8 mouse cellular contexts compared by ENCODE assay signal in the genomic region with DNA sequence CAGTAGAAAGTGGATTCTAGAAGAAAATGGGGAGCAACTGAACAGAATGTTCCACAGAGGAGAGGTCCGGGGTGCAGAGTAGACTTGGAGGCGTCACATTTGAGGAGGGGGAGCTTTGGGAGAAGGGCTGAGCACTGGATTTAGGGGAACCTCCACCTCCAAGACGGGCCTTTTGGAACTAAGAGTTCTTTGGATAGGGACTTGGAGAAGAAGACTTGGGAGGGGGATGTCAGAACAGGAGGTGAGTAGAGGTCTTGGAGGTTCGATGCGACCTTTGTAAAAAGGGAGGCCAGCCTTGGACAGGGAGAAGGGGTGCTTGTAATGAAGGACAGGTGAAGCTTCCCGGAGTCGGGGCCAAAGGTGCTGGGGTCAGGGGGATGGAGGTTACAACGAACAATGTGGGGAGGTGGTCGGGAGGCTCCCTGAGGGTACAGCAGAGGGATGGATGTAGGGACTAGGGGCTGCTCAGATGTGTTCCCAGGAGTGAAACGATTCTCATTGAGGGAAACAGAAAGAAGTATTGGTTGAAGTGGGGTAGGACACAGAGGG. TPM values are rescaled to one million over a fixed set of nuclear protein-coding genes. Genes with fewer than 3 reads are reported as not detected.
DNase-seq lines count a peak whose midpoint lies in the region; ATAC-seq and TF ChIP-seq lines count a peak whose summit lies in the region.
"Had no signal": no experiment of that assay in that cellular context is flagged by ENCODE, and none has a peak within 500 bp of the region (broad histone marks: within the 10 kb centered on the region; RNA-seq: fewer than 3 reads in every experiment).

No protein-coding gene starts in this region.

- no peaks in the 10 kb centered on the region for H3K36me3 ChIP-seq in liver, adult 2 months (ENCODE audit: control insufficient read depth, insufficient read depth, low read length)
- peaks cover 18% of the 10 kb centered on the region for H3K36me3 ChIP-seq in embryonic facial prominence, embryonic 15.5 days
- H3K36me3 ChIP-seq in intestine, embryonic 14.5 days (ENCODE audit: control insufficient read depth, insufficient read depth, low read length): peaks cover 17% of the 10 kb centered on the region
- peaks cover 21% of the 10 kb centered on the region for H3K36me3 ChIP-seq in neural tube, embryonic 13.5 days

- H3K4me3 ChIP-seq in liver, adult 2 months (ENCODE audit: insufficient read depth, low read depth, low read length): peak overlapping the region; percentile 99
- H3K4me3 ChIP-seq in embryonic facial prominence, embryonic 15.5 days (replicated peaks): peak overlapping the region; percentile 94
- H3K4me3 ChIP-seq in intestine, embryonic 14.5 days (ENCODE audit: low read depth, low read length): peak overlapping the region; percentile 75
- H3K4me3 ChIP-seq in neural tube, embryonic 13.5 days: peak overlapping the region; percentile 85

- WGBS in liver, adult 2 months: 40% methylated on average over 10 of the region's 10 CpGs
- WGBS in embryonic facial prominence, embryonic 15.5 days: 47% methylated on average over 10 of the region's 10 CpGs
- WGBS in intestine, embryonic 14.5 days: 59% methylated on average over 10 of the region's 10 CpGs
- WGBS in neural tube, embryonic 13.5 days: 61% methylated on average over 10 of the region's 10 CpGs

- no peak for DNase-seq in liver, adult 2 months (ENCODE audit: extremely low read depth, low read depth, low spot score)
- no peak for DNase-seq in liver
- no peak for DNase-seq in intestine, embryonic 14.5 days (ENCODE audit: low spot score)
- DNase-seq in urinary bladder, postnatal 36 days (ENCODE audit: low spot score in 2 of 2): no peak
- DNase-seq in left cerebral cortex, postnatal 10 days (ENCODE audit: extremely low spot score in 1 of 2, low spot score in 2 of 2): no peak

- peak overlapping the region; percentile 54 for H3K27ac ChIP-seq in liver, adult 2 months (replicated peaks; ENCODE audit: insufficient read depth, low read depth, low read length)
- peak overlapping the region; percentile 63; the same call in 1 of the 2 replicates for H3K27ac ChIP-seq in embryonic facial prominence, embryonic 15.5 days (replicated peaks)
- 0 out of 2 replicates have a peak overlapping the region, but pooled peaks have one; percentile 1 for H3K27ac ChIP-seq in intestine, embryonic 14.5 days (ENCODE audit: low read depth)
- no peak overlapping the region for H3K27ac ChIP-seq in neural tube, embryonic 13.5 days (replicated peaks)

- H3K9me3 ChIP-seq in embryonic facial prominence, embryonic 15.5 days (replicated peaks): no peaks in the 10 kb centered on the region
- H3K9me3 ChIP-seq in intestine, embryonic 14.5 days (ENCODE audit: control insufficient read depth, low read length): no peaks in the 10 kb centered on the region
- H3K9me3 ChIP-seq in neural tube, embryonic 13.5 days: no peaks in the 10 kb centered on the region

- intact Hi-C loops in left cerebral cortex, postnatal 10 days (cut with DNase I): loop anchor here (10.0 kb wide), 1 partner anchor 334 kb away; the partner anchor contains the start of gene Zc3h4

- H3K79me2 ChIP-seq in liver, adult 2 months (ENCODE audit: control insufficient read depth, insufficient read depth, low read length): peaks cover 17% of the 10 kb centered on the region; the same call in 1 of the 2 replicates

- no peak for TF ChIP-seq POLR2A in liver, adult 2 months (IDR thresholded peaks at IDR 0.05; ENCODE audit: extremely low read depth, insufficient read depth, low read length)

- peak overlapping the region; percentile 87 for H3K4me2 ChIP-seq in embryonic facial prominence, embryonic 15.5 days (replicated peaks)
- peak overlapping the region; percentile 76 for H3K4me2 ChIP-seq in intestine, embryonic 14.5 days (ENCODE audit: low read length)
- peak overlapping the region; percentile 96 for H3K4me2 ChIP-seq in neural tube, embryonic 13.5 days

- H3K27me3 ChIP-seq in liver, adult 2 months (ENCODE audit: control insufficient read depth, insufficient read depth, low read length): no peaks in the 10 kb centered on the region
- no peaks in the 10 kb centered on the region for H3K27me3 ChIP-seq in embryonic facial prominence, embryonic 15.5 days
- no peaks in the 10 kb centered on the region for H3K27me3 ChIP-seq in intestine, embryonic 14.5 days (replicated peaks; ENCODE audit: control insufficient read depth, insufficient read depth, low read length)
- no peaks in the 10 kb centered on the region for H3K27me3 ChIP-seq in neural tube, embryonic 13.5 days

- ATAC-seq in embryonic facial prominence, embryonic 15.5 days (ENCODE audit: insufficient number of reproducible peaks, low FRiP score, low TSS enrichment, low read depth): no peak
- ATAC-seq in intestine, embryonic 14.5 days (replicated peaks; ENCODE audit: low FRiP score, low TSS enrichment, low read depth): no peak
- 0 out of 2 replicates have a peak, but pooled peaks have one; percentile 7 for ATAC-seq in neural tube, embryonic 13.5 days (ENCODE audit: low read depth)

- no peak for TF ChIP-seq CTCF in liver, adult 2 months (IDR thresholded peaks at IDR 0.05; ENCODE audit: low read depth, low read length)

- peak overlapping the region; percentile 99 for H3K9ac ChIP-seq in liver, adult 2 months (ENCODE audit: low read depth, low read length)
- H3K9ac ChIP-seq in embryonic facial prominence, embryonic 15.5 days: peak overlapping the region; percentile 88
- peak overlapping the region; percentile 72 for H3K9ac ChIP-seq in intestine, embryonic 14.5 days (ENCODE audit: low read length)
- peak overlapping the region; percentile 95 for H3K9ac ChIP-seq in neural tube, embryonic 13.5 days

- peaks cover 8% of the 10 kb centered on the region for H3K4me1 ChIP-seq in liver, adult 2 months (ENCODE audit: control insufficient read depth, insufficient read depth, low read length)
- peaks cover 14% of the 10 kb centered on the region for H3K4me1 ChIP-seq in embryonic facial prominence, embryonic 15.5 days
- H3K4me1 ChIP-seq in intestine, embryonic 14.5 days (replicated peaks; ENCODE audit: control insufficient read depth, insufficient read depth, low read length): peaks cover 8% of the 10 kb centered on the region
- peaks cover 26% of the 10 kb centered on the region for H3K4me1 ChIP-seq in neural tube, embryonic 13.5 days (replicated peaks)

RNA-seq across cellular contexts. Expression of gene Ap2s1, which starts 0.9 kb away (rescaled TPM):
- total RNA-seq in liver, adult 2 months (2014; rRNA removed): 116 and 134 TPM in 2 replicates
- polyA plus RNA-seq in liver, adult 2 months (2012; rRNA removed): 171 and 195 TPM in 2 replicates
- 273 and 275 TPM in 2 replicates for polyA plus RNA-seq in embryonic facial prominence, embryonic 15.5 days (2015; fragmentation: Nextera tagmentation; extraction: Ambion mirVana)
- 255 and 270 TPM in 2 replicates for polyA plus RNA-seq in intestine, embryonic 14.5 days (2014; fragmentation: Nextera tagmentation; extraction: Ambion mirVana)
- polyA plus RNA-seq in neural tube, embryonic 13.5 days (2015; fragmentation: Nextera tagmentation; extraction: Ambion mirVana): 372 and 378 TPM in 2 replicates
- total RNA-seq in left cerebral cortex, postnatal 10 days (2021): 100 to 1,000 TPM; 350 to 351 TPM

RNA-seq across cellular contexts. Expression of gene Ceacam9, which starts 17.4 kb away (rescaled TPM):
- not detected in 2 replicates for total RNA-seq in liver, adult 2 months (2014; rRNA removed)
- polyA plus RNA-seq in liver, adult 2 months (2012; rRNA removed): not detected in 2 replicates
- polyA plus RNA-seq in embryonic facial prominence, embryonic 15.5 days (2015; fragmentation: Nextera tagmentation; extraction: Ambion mirVana): not detected in 2 replicates
- polyA plus RNA-seq in intestine, embryonic 14.5 days (2014; fragmentation: Nextera tagmentation; extraction: Ambion mirVana): not detected in 2 replicates
- polyA plus RNA-seq in neural tube, embryonic 13.5 days (2015; fragmentation: Nextera tagmentation; extraction: Ambion mirVana): not detected in 2 replicates
- not detected for total RNA-seq in left cerebral cortex, postnatal 10 days (2021)
- polyA plus RNA-seq: brain, embryonic 14.5 days had no signal

RNA-seq across cellular contexts. Expression of gene Slc1a5, which starts 42.0 kb away (rescaled TPM):
- total RNA-seq in liver, adult 2 months (2014; rRNA removed): 1.8 and 3.4 TPM in 2 replicates
- 2.6 and 4.2 TPM in 2 replicates for polyA plus RNA-seq in liver, adult 2 months (2012; rRNA removed)
- polyA plus RNA-seq in embryonic facial prominence, embryonic 15.5 days (2015; fragmentation: Nextera tagmentation; extraction: Ambion mirVana): 34.5 and 35.5 TPM in 2 replicates
- polyA plus RNA-seq in intestine, embryonic 14.5 days (2014; fragmentation: Nextera tagmentation; extraction: Ambion mirVana): 41.5 and 43.9 TPM in 2 replicates
- 8.8 and 9.0 TPM in 2 replicates for polyA plus RNA-seq in neural tube, embryonic 13.5 days (2015; fragmentation: Nextera tagmentation; extraction: Ambion mirVana)
- 1 to 10 TPM; 3.9 to 4.3 TPM for total RNA-seq in left cerebral cortex, postnatal 10 days (2021)
